Mouse (Mus musculus): ENCODE results near the gene Lyzl4.

The Lyzl4 gene

DNA sequence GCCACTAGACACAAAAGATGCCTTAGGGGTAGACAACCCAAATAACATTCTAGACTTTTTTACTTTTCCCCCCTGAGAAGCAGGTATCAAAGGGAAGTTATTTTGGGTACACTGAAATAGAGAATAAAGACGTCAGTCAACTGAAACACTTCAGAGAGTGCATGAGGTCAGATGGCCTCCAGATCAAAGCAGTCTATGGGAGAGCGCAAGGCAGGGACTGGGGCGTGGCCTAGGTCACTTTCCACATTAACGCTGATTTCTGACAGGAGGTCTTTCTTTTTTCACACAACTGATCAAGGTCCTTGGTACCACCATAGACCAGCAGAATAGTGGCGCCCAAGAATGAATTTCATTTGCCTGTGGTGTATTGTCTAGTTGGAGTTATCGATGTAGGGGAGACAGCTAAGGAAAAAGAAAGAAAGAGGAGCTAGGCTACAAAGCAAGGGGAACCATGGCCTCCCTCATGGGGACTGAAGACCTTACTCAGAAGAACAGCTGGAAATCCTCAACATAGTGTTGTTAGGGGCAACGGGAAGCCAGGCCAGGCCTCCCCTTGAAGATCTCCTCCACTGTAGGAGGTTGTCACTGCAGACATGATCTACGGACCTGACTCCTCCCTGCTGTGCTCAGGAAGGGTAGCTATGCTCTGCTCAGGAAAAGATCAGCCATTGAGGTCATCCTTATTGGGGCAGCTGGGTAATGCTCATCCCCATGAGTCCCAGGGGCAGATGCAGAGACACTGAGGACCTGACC is 113.1 kb downstream of the Lyzl4 start:
- CTCF ChIA-PET, result no interaction called here

Data from spleen, embryonic (tissue).